Mouse (Mus musculus) ES-E14 (cell line): ENCODE measurements around the gene 2010300C02Rik. TPM values are rescaled to one million over a fixed set of nuclear protein-coding genes. Genes with fewer than 3 reads are reported as not detected.

Experiments
- DNase-seq: peaks from one replicate; pipeline ENCODE4 v3.0.0-alpha.2; 2013; ENCODE audit warnings: low read depth, low spot score
- H3K27ac ChIP-seq: 2 replicates; pipeline ENCODE4 v1.5.1; 2012; ENCODE audit warnings: low read depth, mild to moderate bottlenecking, low read length, moderate library complexity, mixed read lengths; ENCODE audit not compliant: poor library complexity, insufficient read depth, severe bottlenecking
- H3K36me3 ChIP-seq: 2 replicates; pipeline ENCODE4 v1.6.1; 2012; ENCODE audit warnings: mild to moderate bottlenecking, low read length, moderate library complexity, mixed read lengths; ENCODE audit not compliant: control insufficient read depth, poor library complexity, insufficient read depth, severe bottlenecking
- H3K4me1 ChIP-seq, 2 experiments: fragments of 150-350 bp in 1 of 2; sonication (generic) in 1 of 2; 2 replicates each; pipeline ENCODE4 v1.6.1; 2012; ENCODE audit warnings: low read length in 2 of 2, mild to moderate bottlenecking in 1 of 2, mixed read lengths in 1 of 2; ENCODE audit not compliant: control insufficient read depth in 2 of 2, insufficient read depth in 2 of 2, poor library complexity in 1 of 2
- H3K4me3 ChIP-seq, 2 experiments: fragments of 150-350 bp in 1 of 2; sonication (generic) in 1 of 2; 2 replicates each; pipeline ENCODE4 v1.5.1; 2012; ENCODE audit warnings: low read length in 2 of 2, low read depth in 1 of 2, mild to moderate bottlenecking in 1 of 2, mixed read lengths in 1 of 2; ENCODE audit not compliant: insufficient read depth in 1 of 2, poor library complexity in 1 of 2, severe bottlenecking in 1 of 2
- H3K9ac ChIP-seq: 2 replicates; pipeline ENCODE4 v1.6.1; 2012; ENCODE audit warnings: low read depth, mild to moderate bottlenecking, low read length, mixed read lengths; ENCODE audit not compliant: poor library complexity, insufficient read depth, severe bottlenecking
- H3K9me3 ChIP-seq: fragments of 150-350 bp; sonication (generic); 2 replicates; pipeline ENCODE4 v1.6.1; 2012; ENCODE audit warnings: low read depth, mild to moderate bottlenecking, low read length; ENCODE audit not compliant: control insufficient read depth, insufficient read depth
- CHD2 ChIP-seq: IDR thresholded peaks from 2 replicates; pipeline ENCODE4 v1.6.1; 2014; ENCODE audit warnings: mild to moderate bottlenecking, low read depth, low read length, inconsistent platforms
- HCFC1 ChIP-seq: IDR thresholded peaks from 2 replicates; pipeline ENCODE4 v1.6.1; 2012; ENCODE audit warnings: low read length, inconsistent platforms, borderline replicate concordance; ENCODE audit not compliant: insufficient read depth
- MAFK ChIP-seq: IDR thresholded peaks from 2 replicates; pipeline ENCODE4 v1.6.1; 2014; ENCODE audit warnings: mild to moderate bottlenecking, low read depth, low read length, inconsistent platforms; ENCODE audit not compliant: insufficient read depth
- ZC3H11A ChIP-seq: IDR thresholded peaks from 2 replicates; pipeline ENCODE4 v1.6.1; 2012; ENCODE audit warnings: low read depth, mild to moderate bottlenecking, inconsistent platforms, low read length, borderline replicate concordance
- ZNF384 ChIP-seq: IDR thresholded peaks from 2 replicates; pipeline ENCODE4 v1.6.1; 2012; ENCODE audit warnings: low read depth, low read length, inconsistent platforms
- in situ Hi-C, 2 experiments: fragments of 600-800 bp; cut with MboI; formaldehyde crosslinking; loops; one replicate each; pipeline ENCODE4 v1.15.1; 2025; ENCODE audit warnings: low sequenced_read_pairs in 2 of 2, inconsistent platforms in 1 of 2; ENCODE audit not compliant: unreplicated experiment in 2 of 2
- total RNA-seq: library from RNA; depleted of rRNA; stranded (reverse); fragments of 300-350 nt; gene quantifications from 2 replicates; pipeline ENCODE4 v1.2.3, GENCODE M21; 2012; rRNA removed

2010300C02Rik gene
- total RNA-seq, 1 experiment, result 0.67 TPM

DNA sequence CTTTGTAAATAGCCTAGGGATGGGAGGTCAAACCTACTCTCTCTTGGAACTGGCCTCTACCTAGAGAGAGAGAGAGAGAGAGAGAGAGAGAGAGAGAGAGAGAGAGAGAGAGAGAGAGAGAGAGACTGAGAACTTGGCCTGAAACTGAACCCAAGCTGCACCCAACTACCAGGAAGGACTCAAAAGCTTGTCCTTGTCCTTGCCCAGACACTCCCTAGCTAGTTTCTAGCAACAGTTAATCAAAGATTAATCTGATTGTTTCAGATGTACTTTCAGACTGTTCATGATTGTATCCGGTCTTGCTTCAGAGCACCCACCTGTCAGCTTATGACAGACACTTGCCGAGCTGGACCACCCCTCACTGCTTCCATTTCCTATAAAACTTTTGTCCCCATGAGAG is 153.5 kb downstream of the 2010300C02Rik start:
- TF ChIP-seq HCFC1 (no peak), CHD2 (no peak), ZNF384 (no peak), ZC3H11A (no peak), MAFK (no peak)
- in situ Hi-C loops, result no loop called here
- H3K4me1 ChIP-seq, result no peaks in the 10 kb centered on the region
- no peak overlapping the region for H3K9ac ChIP-seq
- no peaks in the 10 kb centered on the region for H3K9me3 ChIP-seq
- DNase-seq, result no peak
- no peak overlapping the region for H3K4me3 ChIP-seq
- H3K36me3 ChIP-seq, result no peaks in the 10 kb centered on the region
- no peak overlapping the region for H3K27ac ChIP-seq

DNA sequence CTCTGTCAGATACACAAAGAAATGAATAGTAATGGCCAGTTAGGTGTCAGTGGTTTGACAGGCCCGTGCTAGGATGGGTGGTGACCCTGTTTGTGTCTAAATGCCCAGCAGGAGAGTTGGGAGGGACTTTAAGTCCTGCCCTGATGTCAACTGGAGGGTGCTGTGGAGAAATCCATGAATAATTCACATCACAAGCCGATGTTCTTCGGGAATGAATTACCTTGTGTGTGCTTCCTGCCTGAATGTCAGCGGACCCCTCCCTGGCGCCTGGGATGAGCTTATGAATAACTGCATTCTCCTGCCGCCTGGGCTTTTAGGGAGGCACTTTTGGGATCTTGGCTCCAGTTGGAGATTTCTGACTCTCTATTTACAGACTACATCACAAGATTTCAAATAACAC is 154.5 kb downstream of the 2010300C02Rik start:
- H3K4me3 ChIP-seq, result no peak overlapping the region
- in situ Hi-C loops, result no loop called here
- TF ChIP-seq CHD2 (no peak), MAFK (no peak), ZC3H11A (no peak)

DNA sequence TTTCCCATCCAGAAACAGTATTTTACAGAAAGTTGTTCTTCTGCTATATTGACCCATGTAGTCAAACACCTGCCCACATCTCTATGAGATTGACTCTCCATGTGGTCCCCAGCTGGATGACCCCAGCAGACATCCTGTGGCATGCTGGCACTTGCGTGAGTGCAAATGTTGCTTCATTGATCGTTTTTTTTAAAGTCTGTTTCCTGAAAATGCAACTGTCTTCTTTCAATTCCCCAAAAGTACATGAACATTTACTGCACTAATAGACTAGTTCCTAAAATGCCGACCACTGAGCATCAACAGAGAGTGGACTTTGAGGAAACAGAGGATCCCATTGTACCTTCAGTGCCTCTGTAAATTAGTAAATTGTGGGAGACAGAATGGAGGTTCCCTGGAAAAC is 157.9 kb downstream of the 2010300C02Rik start:
- no peak overlapping the region for H3K4me3 ChIP-seq
- in situ Hi-C loops, result no loop called here
- H3K36me3 ChIP-seq, result no peaks in the 10 kb centered on the region
- TF ChIP-seq ZC3H11A (no peak), CHD2 (no peak), HCFC1 (no peak)
- no peaks in the 10 kb centered on the region for H3K4me1 ChIP-seq
- no peak overlapping the region for H3K9ac ChIP-seq
- H3K9me3 ChIP-seq, result no peaks in the 10 kb centered on the region
- DNase-seq, result no peak
- no peak overlapping the region for H3K27ac ChIP-seq

More for the DNA sequence above, 154.5 kb downstream of the 2010300C02Rik start:
- H3K27ac ChIP-seq, result no peak overlapping the region
- DNase-seq, result no peak
- H3K9ac ChIP-seq, result no peak overlapping the region
- no peaks in the 10 kb centered on the region for H3K36me3 ChIP-seq
- H3K4me1 ChIP-seq, result no peaks in the 10 kb centered on the region
- H3K9me3 ChIP-seq, result no peaks in the 10 kb centered on the region

Other genes with a start within 250 kb of the 2010300C02Rik start
- 9.8 and 10.5 TPM in 2 replicates for gene Mgat4a, start 179.1 kb downstream of the 2010300C02Rik start, total RNA-seq
- gene Tsga10, start 146.3 kb upstream of the 2010300C02Rik start, total RNA-seq, result 1.7 and 2.6 TPM in 2 replicates
- 6.0 and 6.1 TPM in 2 replicates for gene Lipt1, start 151.7 kb upstream of the 2010300C02Rik start, total RNA-seq
- 17.7 and 21.0 TPM in 2 replicates for gene Mitd1, start 170.3 kb upstream of the 2010300C02Rik start, total RNA-seq
- gene Mrpl30, start 170.4 kb upstream of the 2010300C02Rik start, total RNA-seq, result 97.0 and 127 TPM in 2 replicates
- gene Lyg2, start 196.4 kb upstream of the 2010300C02Rik start, total RNA-seq, result not detected in 2 replicates
- not detected in 2 replicates for gene Lyg1, start 237.7 kb upstream of the 2010300C02Rik start, total RNA-seq